Mouse (Mus musculus): Measurements from ENCODE around the gene Glis1. TPM values are rescaled to one million over a fixed set of nuclear protein-coding genes. Genes with fewer than 3 reads are reported as not detected.

Glis1 gene
- polyA plus RNA-seq, 1 experiment from 2014 or later = 0.85 TPM

DNA sequence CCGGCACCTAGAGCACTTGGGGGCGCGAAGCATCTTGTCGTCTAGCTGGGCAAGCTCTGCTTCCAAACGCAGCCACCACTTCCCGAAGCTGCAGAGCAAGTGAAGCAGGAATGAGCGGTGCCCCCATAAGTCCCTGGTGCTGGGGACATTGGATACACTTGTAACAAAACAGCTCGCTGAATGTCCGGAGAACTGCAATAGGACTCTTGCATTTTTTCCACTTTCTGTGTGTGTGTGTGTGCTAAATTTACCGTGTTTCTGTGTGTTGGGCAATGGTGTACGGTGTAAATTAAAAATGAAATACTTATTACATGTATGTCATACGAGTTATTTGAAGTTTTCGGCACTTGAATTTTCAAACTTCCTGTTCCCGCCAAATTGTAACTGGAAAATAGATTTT lies 249.7 kb downstream of the Glis1 start, which contains the start of gene Dmrtb1:
Dmrtb1 (minus strand) TSS at position 101 of the 400 bp plus-strand sequence.
- H3K9ac ChIP-seq = no peak within 1 kb of the TSS
- no peak for ATAC-seq
- WGBS = 89% methylated on average over 14 of the region's 14 CpGs
- no peaks in the 10 kb centered on the region for H3K9me3 ChIP-seq
- no peaks in the 10 kb centered on the region for H3K4me1 ChIP-seq (replicated peaks)
- H3K4me3 ChIP-seq (replicated peaks) = no peak within 1 kb of the TSS
- H3K36me3 ChIP-seq = no peaks in the 10 kb centered on the region
- H3K27ac ChIP-seq = no peak within 1 kb of the TSS
- no peak within 1 kb of the TSS for H3K4me2 ChIP-seq (replicated peaks)
- H3K27me3 ChIP-seq (replicated peaks) = no peaks in the 10 kb centered on the region

Other genes starting within 250 kb of the Glis1 start
- gene Ldlrad1, start 225.4 kb upstream of the Glis1 start, polyA plus RNA-seq (2015; fragmentation: Nextera tagmentation; extraction: Ambion mirVana) = not detected in 2 replicates
- gene Lrrc42, start 181.1 kb upstream of the Glis1 start, polyA plus RNA-seq (2015; fragmentation: Nextera tagmentation; extraction: Ambion mirVana) = 53.5 TPM in 2 replicates
- gene Hspb11, start 181.0 kb upstream of the Glis1 start, polyA plus RNA-seq (2015; fragmentation: Nextera tagmentation; extraction: Ambion mirVana) = 29.4 and 31.9 TPM in 2 replicates
- gene Dio1, start 127.4 kb upstream of the Glis1 start, polyA plus RNA-seq (2015; fragmentation: Nextera tagmentation; extraction: Ambion mirVana) = 1.5 and 1.9 TPM in 2 replicates
- gene Yipf1, start 120.2 kb upstream of the Glis1 start, polyA plus RNA-seq (2015; fragmentation: Nextera tagmentation; extraction: Ambion mirVana) = 69.3 and 76.8 TPM in 2 replicates
- gene Ndc1, start 66.8 kb upstream of the Glis1 start, polyA plus RNA-seq (2015; fragmentation: Nextera tagmentation; extraction: Ambion mirVana) = 28.6 and 32.6 TPM in 2 replicates
- not detected in 2 replicates for gene Dmrtb1, start 249.6 kb downstream of the Glis1 start, polyA plus RNA-seq (2015; fragmentation: Nextera tagmentation; extraction: Ambion mirVana)